Mouse (Mus musculus) MEL (cell line): ENCODE measurements around the gene Uckl1. TPM values are rescaled to one million over a fixed set of nuclear protein-coding genes. Genes with fewer than 3 reads are reported as not detected.

Experiments
- DNase-seq: peaks from one replicate; pipeline ENCODE4 v3.0.0; 2011; ENCODE audit warnings: low read depth, low spot score
- H3K27ac ChIP-seq: 2 replicates; pipeline ENCODE4 v1.5.1; 2012; ENCODE audit warnings: low read depth, mild to moderate bottlenecking, control low read depth, low read length, moderate library complexity; ENCODE audit not compliant: control insufficient read depth
- H3K27me3 ChIP-seq, 2 experiments: fragments of 150-350 bp in 1 of 2; sonication (generic) in 1 of 2; 2 replicates each; pipeline ENCODE4 v1.6.1; 2012; ENCODE audit warnings: low read length in 2 of 2, mild to moderate bottlenecking in 2 of 2, improper control_type of control experiment in 1 of 2, moderate library complexity in 1 of 2; ENCODE audit not compliant: insufficient read depth in 2 of 2, control insufficient read depth in 1 of 2
- H3K36me3 ChIP-seq, 2 experiments: 2 replicates each; pipeline ENCODE4 v1.6.1; 2012 to 2014; ENCODE audit warnings: low read length in 2 of 2, improper control_type of control experiment in 1 of 2, inconsistent platforms in 1 of 2, mild to moderate bottlenecking in 1 of 2; ENCODE audit not compliant: insufficient read depth in 2 of 2, control insufficient read depth in 1 of 2
- H3K4me1 ChIP-seq, 2 experiments: fragments of 150-350 bp in 1 of 2; sonication (generic) in 1 of 2; 2 replicates each; pipeline ENCODE4 v1.6.1; 2012; ENCODE audit warnings: low read length in 2 of 2, improper control_type of control experiment in 1 of 2, mild to moderate bottlenecking in 1 of 2; ENCODE audit not compliant: insufficient read depth in 2 of 2, control insufficient read depth in 1 of 2
- H3K4me3 ChIP-seq, 2 experiments: fragments of 150-350 bp in 1 of 2; sonication (generic) in 1 of 2; 2 replicates each; pipeline ENCODE4 v1.5.1; 2012; ENCODE audit warnings: low read depth in 2 of 2, low read length in 2 of 2, mild to moderate bottlenecking in 2 of 2, moderate library complexity in 2 of 2, control low read depth in 1 of 2, improper control_type of control experiment in 1 of 2; ENCODE audit not compliant: control insufficient read depth in 1 of 2, insufficient read depth in 1 of 2
- H3K79me2 ChIP-seq: 2 replicates; pipeline ENCODE4 v1.6.1; 2012; ENCODE audit warnings: mild to moderate bottlenecking, low read length, moderate library complexity; ENCODE audit not compliant: control insufficient read depth, poor library complexity, insufficient read depth
- H3K9ac ChIP-seq: 2 replicates; pipeline ENCODE4 v1.6.1; 2012; ENCODE audit warnings: low read depth, mild to moderate bottlenecking, control low read depth, low read length, moderate library complexity; ENCODE audit not compliant: control insufficient read depth, poor library complexity, severe bottlenecking
- H3K9me3 ChIP-seq: fragments of 150-350 bp; sonication (generic); replicated peaks from 2 replicates; pipeline ENCODE4 v1.6.1; 2012; ENCODE audit warnings: mild to moderate bottlenecking, low read length, improper control_type of control experiment, moderate library complexity; ENCODE audit not compliant: insufficient read depth
- BHLHE40 ChIP-seq: IDR thresholded peaks from 2 replicates; pipeline ENCODE4 v1.6.1; 2012; ENCODE audit warnings: low read depth, mild to moderate bottlenecking, inconsistent platforms, low read length, improper control_type of control experiment, borderline replicate concordance
- CTCF ChIP-seq, 3 experiments: IDR thresholded peaks in 2 of 3; conservative IDR thresholded peaks in 1 of 3; 2 replicates each; pipeline ENCODE4 v1.5.1; 2011 to 2012; ENCODE audit warnings: low read length in 3 of 3, low read depth in 2 of 3, mild to moderate bottlenecking in 2 of 3, improper control_type of control experiment in 1 of 3, inconsistent platforms in 1 of 3, mixed read lengths in 1 of 3, moderate library complexity in 1 of 3; ENCODE audit not compliant: control insufficient read depth in 1 of 3, insufficient read depth in 1 of 3, poor library complexity in 1 of 3, severe bottlenecking in 1 of 3
- GATA1 ChIP-seq: IDR thresholded peaks from 2 replicates; pipeline ENCODE4 v1.6.1; 2011; ENCODE audit warnings: low read depth, low read length, improper control_type of control experiment
- JUND ChIP-seq: IDR thresholded peaks from 2 replicates; pipeline ENCODE4 v1.6.1; 2011; ENCODE audit warnings: low read depth, mild to moderate bottlenecking, improper control_type of control experiment, low read length
- MAZ ChIP-seq: IDR thresholded peaks from 2 replicates; pipeline ENCODE4 v1.6.1; 2012; ENCODE audit warnings: low read depth, mild to moderate bottlenecking, inconsistent platforms, low read length, improper control_type of control experiment
- MXI1 ChIP-seq: IDR thresholded peaks from 2 replicates; pipeline ENCODE4 v1.6.1; 2011; ENCODE audit warnings: mild to moderate bottlenecking, low read depth, low read length, improper control_type of control experiment
- MYC ChIP-seq: IDR thresholded peaks from 2 replicates; pipeline ENCODE4 v1.6.1; 2011; ENCODE audit warnings: low read depth, mild to moderate bottlenecking, low read length, improper control_type of control experiment, moderate library complexity
- NRF1 ChIP-seq: IDR thresholded peaks from 2 replicates; pipeline ENCODE4 v1.6.1; 2014; ENCODE audit warnings: low read depth, mild to moderate bottlenecking, inconsistent platforms, low read length, improper control_type of control experiment, moderate library complexity; ENCODE audit not compliant: poor library complexity, insufficient read depth, severe bottlenecking
- POLR2AphosphoS2 ChIP-seq: IDR thresholded peaks from 2 replicates; pipeline ENCODE4 v1.6.1; 2011; ENCODE audit warnings: low read length, improper control_type of control experiment
- RCOR1 ChIP-seq: IDR thresholded peaks from 2 replicates; pipeline ENCODE4 v1.6.1; 2012; ENCODE audit warnings: low read depth, mild to moderate bottlenecking, inconsistent platforms, low read length, improper control_type of control experiment
- SIN3A ChIP-seq: IDR thresholded peaks from 2 replicates; pipeline ENCODE4 v1.6.1; 2012; ENCODE audit warnings: low read length, improper control_type of control experiment, inconsistent platforms
- SMC3 ChIP-seq: IDR thresholded peaks from 2 replicates; pipeline ENCODE4 v1.6.1; 2011; ENCODE audit warnings: low read depth, low read length, improper control_type of control experiment
- TAL1 ChIP-seq: IDR thresholded peaks from 2 replicates; pipeline ENCODE4 v1.6.1; 2012; ENCODE audit warnings: mild to moderate bottlenecking, inconsistent platforms, low read length, moderate library complexity, mixed read lengths
- UBTF ChIP-seq: IDR thresholded peaks from 2 replicates; pipeline ENCODE4 v1.6.1; 2012; ENCODE audit warnings: low read depth, mild to moderate bottlenecking, inconsistent platforms, low read length, improper control_type of control experiment, moderate library complexity, borderline replicate concordance; ENCODE audit not compliant: insufficient read depth
- USF1 ChIP-seq: IDR thresholded peaks from 2 replicates; pipeline ENCODE4 v1.6.1; 2014; ENCODE audit warnings: low read depth, mild to moderate bottlenecking, inconsistent platforms, low read length, improper control_type of control experiment, moderate library complexity
- ZNF384 ChIP-seq: IDR thresholded peaks from 2 replicates; pipeline ENCODE4 v1.6.1; 2012; ENCODE audit warnings: low read depth, mild to moderate bottlenecking, inconsistent platforms, low read length, improper control_type of control experiment
- polyA plus RNA-seq, 2 experiments: library from polyadenylated mRNA; stranded (reverse) in 1 of 2; unstranded in 1 of 2; fragments of >175 nt in 1 of 2; fragments of >200 nt in 1 of 2; gene quantifications; 2 replicates each; pipeline versions ENCODE4 v1.2.1 to v1.2.4; 2012; ENCODE audit warnings: low replicate concordance in 2 of 2, low read depth in 1 of 2; ENCODE audit not compliant: insufficient read length in 2 of 2, insufficient read depth in 1 of 2, missing spikeins in 1 of 2
- total RNA-seq: library from RNA; depleted of rRNA; stranded (reverse); fragments of 300-350 nt; gene quantifications from 2 replicates; pipeline ENCODE4 v1.2.3, GENCODE M21; 2012

Gene Uckl1
- total and polyA plus RNA-seq, 3 experiments: 15.2 to 24.6 TPM; not detected in 1

GRCm38 (mm10) chr2:181572921-181573920 lies 11.5 kb downstream of the Uckl1 start:
- H3K27me3 ChIP-seq: no peaks in the 10 kb centered on the region
- no peak for DNase-seq
- TF ChIP-seq GATA1 (no peak), MXI1 (no peak), TAL1 (no peak), UBTF (no peak), RCOR1 (no peak), USF1 (no peak), ZNF384 (no peak), SMC3 (no peak), MAZ (no peak)
- no peak overlapping the region for H3K9ac ChIP-seq
- H3K4me3 ChIP-seq: no peak overlapping the region
- no peak overlapping the region for H3K27ac ChIP-seq
- H3K36me3 ChIP-seq: peaks cover 0 to 16% of the 10 kb centered on the region in 2 experiments; a peak in 2 of 4 replicates
- no peaks in the 10 kb centered on the region for H3K79me2 ChIP-seq
- no peaks in the 10 kb centered on the region for H3K9me3 ChIP-seq
- H3K4me1 ChIP-seq: peaks cover 15 to 16% of the 10 kb centered on the region in 2 experiments; a peak in 3 of 4 replicates

GRCm38 (mm10) chr2:181571941-181572670 lies 12.6 kb downstream of the Uckl1 start:
- peaks cover 0 to 4% of the 10 kb centered on the region in 2 experiments; a peak in 2 of 4 replicates for H3K36me3 ChIP-seq
- no peak for DNase-seq
- H3K9me3 ChIP-seq: no peaks in the 10 kb centered on the region
- H3K9ac ChIP-seq: no peak overlapping the region
- TF ChIP-seq POLR2AphosphoS2 (no peak), NRF1 (no peak), CTCF (IDR thresholded peaks at IDR 0.05 in 2 of 3, conservative IDR thresholded peaks at IDR 0.05 in 1 of 3; ENCODE audit: control insufficient read depth in 1 of 3, insufficient read depth in 1 of 3, low read depth in 2 of 3, low read length in 3 of 3, poor library complexity in 1 of 3, severe bottlenecking in 1 of 3) (no peak), SIN3A (no peak), JUND (no peak), BHLHE40 (no peak), MYC (no peak)
- no peaks in the 10 kb centered on the region for H3K27me3 ChIP-seq
- H3K4me1 ChIP-seq: peaks cover 5 to 7% of the 10 kb centered on the region in 2 experiments; a peak in 3 of 4 replicates
- H3K4me3 ChIP-seq: no peak overlapping the region
- no peaks in the 10 kb centered on the region for H3K79me2 ChIP-seq
- H3K27ac ChIP-seq: no peak overlapping the region
